Mouse (Mus musculus): ENCODE measurements at regions not wholly inside any gene's neighbourhood (a gene's known extent, or its start where the extent isn't known, plus 50 kb on each side); places are given as distances from the start of the nearest gene placed in this dataset.

- TF ChIP-seq ZNF384 (IDR thresholded peaks at IDR 0.05; ENCODE audit: low read depth, low read length) = no peak
- no peak for TF ChIP-seq ZC3H11A (IDR thresholded peaks at IDR 0.05; ENCODE audit: borderline replicate concordance, low read depth, low read length)
- TF ChIP-seq HCFC1 (IDR thresholded peaks at IDR 0.05; ENCODE audit: borderline replicate concordance, insufficient read depth, low read length) = no peak
- no peak for TF ChIP-seq CHD2 (IDR thresholded peaks at IDR 0.05; ENCODE audit: low read depth, low read length)
Measured at GRCm38 (mm10) chr15:68389855-68390254, 1889.1 kb upstream of the Lrrc6 start.
